Mouse (Mus musculus) testis, adult 2 months (tissue): ENCODE measurements around the gene Fkbp6.
A peak's percentile ranks its signal among the peaks of the same experiment; 100 is the strongest.

Source experiments
- CTCF ChIP-seq: fragments of 200-500 bp; IDR thresholded peaks from 2 replicates; pipeline ENCODE4 v1.5.1; 2012; ENCODE audit warnings: low read depth, mild to moderate bottlenecking, inconsistent platforms, low read length, moderate library complexity; ENCODE audit not compliant: control insufficient read depth, insufficient read depth, insufficient replicate concordance
- POLR2A ChIP-seq: fragments of 200-500 bp; IDR thresholded peaks from 2 replicates; pipeline ENCODE4 v1.6.1; 2012; ENCODE audit warnings: low read depth, mild to moderate bottlenecking, inconsistent platforms, low read length, moderate library complexity; ENCODE audit not compliant: control insufficient read depth

GRCm38 (mm10) chr5:135349862-135350261, at the start of gene Fkbp6:
- TF ChIP-seq POLR2A = peak; percentile 14; the same call in 1 of the 2 replicates
- TF ChIP-seq CTCF = no peak
